Mouse (Mus musculus) liver, embryonic 12.5 days (tissue): ENCODE measurements around the gene Eef1a1. TPM values are rescaled to one million over a fixed set of nuclear protein-coding genes. Genes with fewer than 3 reads are reported as not detected.

ENCODE experiments used
- ATAC-seq: fragments of 200-750 bp; cut with Nextera tagmentation; 2 replicates; pipeline ENCODE4 v1.8.0; 2017; ENCODE audit warnings: moderate number of reproducible peaks, mild to moderate bottlenecking, moderate library complexity
- H3K27ac ChIP-seq: fragments of 300-500 bp; sonication (generic); 2 replicates; pipeline ENCODE4 v1.5.1; 2016; ENCODE audit warnings: mild to moderate bottlenecking
- H3K27me3 ChIP-seq: fragments of 300-500 bp; sonication (generic); replicated peaks from 2 replicates; pipeline ENCODE4 v1.6.1; 2016; ENCODE audit warnings: mild to moderate bottlenecking, moderate library complexity
- H3K36me3 ChIP-seq: fragments of 300-500 bp; sonication (generic); 2 replicates; pipeline ENCODE4 v1.6.1; 2016; ENCODE audit warnings: mild to moderate bottlenecking, moderate library complexity
- H3K4me1 ChIP-seq: fragments of 300-500 bp; sonication (generic); 2 replicates; pipeline ENCODE4 v1.6.1; 2016
- H3K4me2 ChIP-seq: fragments of 300-500 bp; sonication (generic); 2 replicates; pipeline ENCODE4 v1.6.1; 2016; ENCODE audit warnings: mild to moderate bottlenecking, moderate library complexity
- H3K4me3 ChIP-seq: fragments of 300-500 bp; sonication (generic); 2 replicates; pipeline ENCODE4 v1.5.1; 2016; ENCODE audit warnings: mild to moderate bottlenecking, moderate library complexity
- H3K9ac ChIP-seq: fragments of 300-500 bp; sonication (generic); 2 replicates; pipeline ENCODE4 v1.6.1; 2016; ENCODE audit warnings: mild to moderate bottlenecking, moderate library complexity
- H3K9me3 ChIP-seq: fragments of 300-500 bp; sonication (generic); replicated peaks from 2 replicates; pipeline ENCODE4 v1.6.1; 2016; ENCODE audit warnings: mild to moderate bottlenecking, moderate library complexity
- WGBS: fragments of 180-500 bp; shearing (Covaris S2); methylation state at CpG from one replicate; pipeline ENCODE4 v1.1.7; 2016; ENCODE audit not compliant: insufficient replicate concordance; 5-methylcytosine and 5-hydroxymethylcytosine counted together
- polyA plus RNA-seq: library from polyadenylated mRNA; unstranded; fragments of >200 nt; fragmentation: Nextera tagmentation; extraction: Ambion mirVana; gene quantifications from 2 replicates; pipeline ENCODE4 v1.2.1, GENCODE M21; 2016

The Eef1a1 gene
- polyA plus RNA-seq, 1 experiment from 2014 or later, result 2,705 TPM

DNA sequence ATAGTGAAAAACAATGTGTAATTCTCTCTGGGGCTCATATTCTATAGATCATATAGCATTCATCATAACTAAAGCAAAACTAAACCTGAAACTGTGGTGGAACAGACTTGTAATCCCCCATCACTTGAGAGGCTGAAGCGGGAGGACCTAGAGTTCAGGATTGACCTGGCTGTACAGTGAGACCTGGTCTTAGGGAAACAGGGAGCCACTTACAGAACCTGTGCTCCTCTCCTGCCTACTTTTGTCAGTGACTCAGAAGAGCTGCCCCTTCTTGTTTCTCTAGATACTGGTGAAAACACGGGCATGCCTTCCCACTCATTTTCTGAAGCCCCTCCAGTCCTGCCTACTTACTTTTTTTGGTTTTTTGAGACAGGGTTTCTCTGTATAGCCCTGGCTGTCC is 14.7 kb downstream of the Eef1a1 start:
- Histone ChIP-seq H3K4me1 (peaks cover 12% of the 10 kb centered on the region), H3K4me2 (no peak overlapping the region), H3K4me3 (no peak overlapping the region), H3K9me3 (no peaks in the 10 kb centered on the region), H3K36me3 (peaks cover 92% of the 10 kb centered on the region), H3K27me3 (no peaks in the 10 kb centered on the region), H3K27ac (peak overlapping the region; percentile 51; the same call in 1 of the 2 replicates), H3K9ac (no peak overlapping the region)
- no peak for ATAC-seq
- 69% methylated on average over 2 of the region's 2 CpGs for WGBS

DNA sequence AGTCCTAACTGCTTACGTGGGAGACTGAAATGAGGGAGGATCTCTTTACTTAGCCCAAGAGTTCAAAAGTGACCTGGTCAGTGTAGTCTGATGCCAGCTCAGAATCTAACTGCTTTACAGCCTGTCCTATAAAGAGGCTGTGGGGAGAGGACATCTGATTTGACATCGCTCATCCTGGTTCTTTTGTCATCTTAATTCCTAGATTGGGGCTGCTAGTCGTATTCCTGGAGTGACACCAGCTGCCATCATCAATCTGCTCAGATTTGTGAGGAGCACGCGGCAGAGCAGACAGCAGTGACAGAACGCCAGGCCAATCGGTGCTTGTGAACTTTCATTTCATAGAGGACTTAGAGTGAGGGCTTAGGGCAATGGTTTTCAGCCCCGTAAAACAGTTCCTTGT is 15.4 kb downstream of the Eef1a1 start:
- Histone ChIP-seq H3K4me3 (no peak overlapping the region), H3K4me2 (no peak overlapping the region), H3K9me3 (no peaks in the 10 kb centered on the region), H3K27ac (no peak overlapping the region), H3K9ac (no peak overlapping the region), H3K36me3 (peaks cover 92% of the 10 kb centered on the region), H3K4me1 (peaks cover 5% of the 10 kb centered on the region; the same call in 1 of the 2 replicates), H3K27me3 (no peaks in the 10 kb centered on the region)
- no peak for ATAC-seq
- WGBS, result 85% methylated on average over 8 of the region's 8 CpGs

DNA sequence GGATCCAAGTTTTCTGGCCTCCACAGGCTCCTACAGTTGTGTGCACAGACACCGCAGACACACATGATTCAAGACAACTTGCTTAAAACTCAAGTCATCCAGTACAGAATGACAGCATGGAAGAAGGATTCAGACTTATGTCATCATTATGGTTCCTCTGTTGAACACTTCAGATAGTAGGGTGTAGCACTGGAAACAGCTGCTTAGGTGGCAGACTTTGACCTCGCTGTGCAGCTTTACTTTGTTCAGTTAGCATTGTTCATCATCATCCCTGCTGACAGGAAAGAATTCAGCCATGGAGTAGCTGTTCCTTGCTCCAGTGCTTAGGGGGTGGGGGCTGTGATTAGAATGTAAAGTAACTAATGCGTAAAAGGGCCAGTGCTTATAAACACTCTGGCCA is 23.2 kb downstream of the Eef1a1 start:
- Histone ChIP-seq H3K9me3 (no peaks in the 10 kb centered on the region), H3K4me1 (no peaks in the 10 kb centered on the region), H3K4me3 (no peak overlapping the region), H3K9ac (no peak overlapping the region), H3K27me3 (no peaks in the 10 kb centered on the region), H3K27ac (no peak overlapping the region), H3K4me2 (no peak overlapping the region), H3K36me3 (peaks cover 99% of the 10 kb centered on the region)
- no peak for ATAC-seq
- 91% methylated on average over 3 of the region's 3 CpGs for WGBS

DNA sequence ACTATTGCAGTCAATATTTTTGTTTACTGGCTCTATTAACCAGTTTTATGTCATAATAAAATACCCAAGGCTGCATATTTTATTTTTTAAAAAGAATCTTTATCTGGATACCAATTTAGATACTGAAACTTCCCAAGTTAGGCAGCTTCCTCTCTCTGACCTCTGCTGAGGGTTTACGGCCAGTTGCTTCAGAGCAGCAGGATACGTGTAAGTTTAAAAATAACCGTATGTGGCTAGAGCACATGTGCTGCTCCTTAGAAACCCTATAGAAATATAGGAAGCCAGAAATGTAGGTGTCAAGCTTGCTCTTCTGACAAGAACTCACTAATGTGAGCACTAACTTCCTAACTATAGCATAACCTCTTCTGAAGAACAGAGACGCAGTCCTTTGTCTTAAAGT is 25.6 kb downstream of the Eef1a1 start:
- no peak overlapping the region for H3K4me3 ChIP-seq
- H3K4me1 ChIP-seq, result no peaks in the 10 kb centered on the region
- peaks cover 99% of the 10 kb centered on the region for H3K36me3 ChIP-seq
- no peak overlapping the region for H3K27ac ChIP-seq
- WGBS, result 72% methylated on average over 4 of the region's 4 CpGs
- no peaks in the 10 kb centered on the region for H3K9me3 ChIP-seq
- H3K27me3 ChIP-seq, result no peaks in the 10 kb centered on the region
- ATAC-seq, result no peak
- no peak overlapping the region for H3K4me2 ChIP-seq
- no peak overlapping the region for H3K9ac ChIP-seq

DNA sequence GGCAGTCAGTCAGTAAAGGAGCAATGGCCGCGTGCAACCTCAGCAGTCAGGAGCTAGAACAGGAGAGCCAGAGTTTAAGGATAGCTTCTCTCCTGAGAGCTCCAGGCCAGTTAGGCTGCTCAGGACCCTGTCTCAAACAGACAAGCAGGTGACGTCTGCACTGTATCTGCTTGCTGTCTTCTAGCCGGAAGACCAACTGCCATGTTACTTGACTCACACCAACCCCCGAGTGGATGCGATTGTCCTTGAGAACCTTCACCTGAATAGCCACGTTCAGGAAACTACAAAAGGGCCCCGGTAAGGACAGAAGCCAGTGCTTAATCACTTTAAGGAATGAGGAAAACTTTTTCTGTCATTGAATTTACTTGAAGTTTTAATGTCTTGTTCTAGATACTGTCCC is 31.9 kb downstream of the Eef1a1 start:
- no peak overlapping the region for H3K27ac ChIP-seq
- H3K4me2 ChIP-seq, result no peak overlapping the region
- 90% methylated on average over 8 of the region's 8 CpGs for WGBS
- H3K9ac ChIP-seq, result no peak overlapping the region
- ATAC-seq, result no peak
- H3K9me3 ChIP-seq, result no peaks in the 10 kb centered on the region
- H3K27me3 ChIP-seq, result no peaks in the 10 kb centered on the region
- H3K4me3 ChIP-seq, result no peak overlapping the region
- H3K36me3 ChIP-seq, result peaks cover 95% of the 10 kb centered on the region
- peaks cover 14% of the 10 kb centered on the region for H3K4me1 ChIP-seq

DNA sequence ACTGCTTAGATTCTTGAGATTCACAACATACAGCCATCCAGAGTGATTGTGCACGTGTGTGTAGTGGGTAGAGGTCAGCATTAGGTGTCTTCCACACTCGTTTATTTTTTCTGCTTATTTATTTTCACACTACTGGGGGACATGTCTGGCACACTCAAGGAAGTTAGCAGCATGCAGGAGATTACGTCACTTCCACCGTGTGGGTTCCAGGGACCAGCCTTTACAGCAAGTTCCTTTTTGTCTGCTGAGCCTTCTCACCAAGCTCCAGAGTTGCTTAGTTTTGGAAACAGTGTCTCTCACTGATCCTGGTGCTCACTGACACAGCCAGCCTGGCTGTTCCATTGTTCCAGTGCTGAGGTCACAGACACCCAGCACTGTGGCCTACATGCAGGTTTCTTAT is 37.6 kb downstream of the Eef1a1 start:
- Histone ChIP-seq H3K4me3 (no peak overlapping the region), H3K9ac (no peak overlapping the region), H3K4me1 (peaks cover 45% of the 10 kb centered on the region), H3K9me3 (no peaks in the 10 kb centered on the region), H3K27me3 (peaks cover 8% of the 10 kb centered on the region; the same call in 1 of the 2 replicates), H3K4me2 (no peak overlapping the region), H3K36me3 (peaks cover 65% of the 10 kb centered on the region), H3K27ac (no peak overlapping the region)
- ATAC-seq, result no peak
- 50% methylated on average over 4 of the region's 4 CpGs for WGBS

DNA sequence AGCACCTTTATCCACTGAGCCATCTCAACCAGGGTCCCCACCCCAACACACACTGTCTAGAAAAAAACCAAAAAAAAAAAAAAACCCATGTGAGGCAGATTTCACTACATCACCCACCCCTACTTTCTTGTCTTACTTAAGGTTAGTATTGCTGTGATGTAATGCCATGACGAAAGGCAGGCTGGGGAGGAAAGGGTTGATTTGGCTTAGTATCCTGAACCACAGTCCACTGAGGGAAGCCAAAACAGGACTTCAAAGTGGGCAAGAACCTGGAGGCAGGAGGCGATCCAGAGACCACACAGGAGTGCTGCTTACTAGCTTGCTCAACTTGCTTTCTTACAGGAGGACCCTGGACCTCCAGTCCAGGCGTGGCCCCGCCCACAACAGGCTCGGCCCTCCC is 38.5 kb downstream of the Eef1a1 start:
- 72% methylated on average over 5 of the region's 5 CpGs for WGBS
- H3K36me3 ChIP-seq, result peaks cover 57% of the 10 kb centered on the region
- no peak overlapping the region for H3K4me2 ChIP-seq
- H3K4me3 ChIP-seq, result no peak overlapping the region
- ATAC-seq, result no peak
- H3K4me1 ChIP-seq, result peaks cover 45% of the 10 kb centered on the region
- no peak overlapping the region for H3K9ac ChIP-seq
- 0 out of 2 replicates have a peak overlapping the region, but pooled peaks have one; percentile 32 for H3K27ac ChIP-seq
- peaks cover 18% of the 10 kb centered on the region for H3K27me3 ChIP-seq
- H3K9me3 ChIP-seq, result no peaks in the 10 kb centered on the region

DNA sequence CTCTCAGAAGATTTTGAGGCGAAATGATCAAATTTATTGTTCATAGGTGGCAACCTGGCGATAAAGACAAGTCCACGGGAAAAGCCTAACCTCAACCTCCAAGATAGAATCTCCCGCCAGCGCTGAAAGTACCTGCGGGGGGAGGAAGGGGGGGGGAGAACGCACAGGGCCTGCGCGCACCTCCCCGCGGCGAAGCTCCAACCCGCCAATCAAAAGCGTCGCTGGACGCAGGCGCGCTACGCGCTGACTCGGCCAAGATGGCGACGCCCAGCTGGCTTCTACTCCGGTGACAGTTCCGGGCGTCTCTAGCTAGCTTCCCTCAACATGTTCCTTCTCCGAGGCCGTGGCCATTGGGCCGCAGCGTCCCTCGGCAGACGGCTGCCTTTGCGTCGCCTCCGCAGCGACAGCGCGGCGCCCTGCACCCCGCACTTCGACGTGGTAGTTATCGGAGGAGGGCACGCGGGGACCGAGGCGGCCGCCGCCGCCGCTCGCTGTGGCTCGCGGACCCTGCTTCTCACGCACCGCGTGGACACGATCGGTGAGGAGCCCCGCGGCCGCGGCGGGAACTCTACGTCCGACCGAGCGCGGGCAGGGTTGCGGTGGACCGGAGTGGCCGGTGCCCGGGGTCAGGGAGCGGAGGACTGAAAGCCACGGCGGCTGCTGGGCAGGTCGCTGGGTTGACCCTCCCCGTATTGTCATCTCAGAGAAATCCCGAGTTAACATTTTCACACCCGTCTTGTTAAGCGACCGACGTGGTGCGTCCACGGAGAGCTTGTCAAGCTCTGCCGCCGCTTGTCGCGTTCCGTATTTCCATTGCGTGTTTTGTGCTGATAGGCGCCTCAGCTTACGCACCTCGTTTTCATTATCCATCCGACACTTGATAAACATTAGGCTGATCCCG is 40.7 kb downstream of the Eef1a1 start, which contains the start of the genes Mto1 and Gm17324:
Mto1 (plus strand) TSS at position 236 of the 901 bp plus-strand sequence.
Gm17324 (minus strand) TSS at position 814 of the 901 bp plus-strand sequence.
- Histone ChIP-seq H3K9ac (peak within 1 kb of the TSS; percentile 97), H3K4me1 (peaks cover 32% of the 10 kb centered on the region), H3K27ac (peak within 1 kb of the TSS; percentile 91), H3K4me3 (peak within 1 kb of the TSS; percentile 99), H3K27me3 (peaks cover 40% of the 10 kb centered on the region), H3K4me2 (peak within 1 kb of the TSS; percentile 82), H3K36me3 (peaks cover 37% of the 10 kb centered on the region), H3K9me3 (no peaks in the 10 kb centered on the region)
- peak; percentile 89 for ATAC-seq
- WGBS, result under 1% methylated on average over 96 of the region's 96 CpGs

DNA sequence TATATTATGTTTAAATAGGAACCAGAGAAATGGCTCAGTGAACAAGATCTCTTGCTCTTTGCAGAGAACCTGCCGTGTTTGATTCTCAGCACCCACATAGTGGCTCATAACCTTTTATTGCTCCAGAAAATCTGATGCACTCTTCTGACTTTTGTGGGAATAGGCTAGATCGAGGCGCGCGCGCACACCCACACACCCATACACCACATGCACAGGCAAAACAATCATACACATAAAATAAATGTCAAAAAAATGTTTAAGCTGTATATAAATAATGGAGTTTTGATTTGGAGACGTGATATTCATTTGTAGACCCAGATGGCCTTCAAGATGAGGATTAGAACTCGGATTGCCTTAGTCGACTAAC is 41.4 kb downstream of the Eef1a1 start:
- 0 out of 2 replicates have a peak, but pooled peaks have one; percentile 8 for ATAC-seq
- Histone ChIP-seq H3K27ac (no peak overlapping the region; the same call in 1 of the 2 replicates), H3K4me2 (peak overlapping the region; percentile 82), H3K36me3 (peaks cover 31% of the 10 kb centered on the region), H3K27me3 (peaks cover 46% of the 10 kb centered on the region), H3K9me3 (no peaks in the 10 kb centered on the region), H3K4me3 (peak overlapping the region; percentile 99), H3K9ac (peak overlapping the region; percentile 97), H3K4me1 (peaks cover 38% of the 10 kb centered on the region)
- WGBS, result 39% methylated on average over 9 of the region's 9 CpGs

DNA sequence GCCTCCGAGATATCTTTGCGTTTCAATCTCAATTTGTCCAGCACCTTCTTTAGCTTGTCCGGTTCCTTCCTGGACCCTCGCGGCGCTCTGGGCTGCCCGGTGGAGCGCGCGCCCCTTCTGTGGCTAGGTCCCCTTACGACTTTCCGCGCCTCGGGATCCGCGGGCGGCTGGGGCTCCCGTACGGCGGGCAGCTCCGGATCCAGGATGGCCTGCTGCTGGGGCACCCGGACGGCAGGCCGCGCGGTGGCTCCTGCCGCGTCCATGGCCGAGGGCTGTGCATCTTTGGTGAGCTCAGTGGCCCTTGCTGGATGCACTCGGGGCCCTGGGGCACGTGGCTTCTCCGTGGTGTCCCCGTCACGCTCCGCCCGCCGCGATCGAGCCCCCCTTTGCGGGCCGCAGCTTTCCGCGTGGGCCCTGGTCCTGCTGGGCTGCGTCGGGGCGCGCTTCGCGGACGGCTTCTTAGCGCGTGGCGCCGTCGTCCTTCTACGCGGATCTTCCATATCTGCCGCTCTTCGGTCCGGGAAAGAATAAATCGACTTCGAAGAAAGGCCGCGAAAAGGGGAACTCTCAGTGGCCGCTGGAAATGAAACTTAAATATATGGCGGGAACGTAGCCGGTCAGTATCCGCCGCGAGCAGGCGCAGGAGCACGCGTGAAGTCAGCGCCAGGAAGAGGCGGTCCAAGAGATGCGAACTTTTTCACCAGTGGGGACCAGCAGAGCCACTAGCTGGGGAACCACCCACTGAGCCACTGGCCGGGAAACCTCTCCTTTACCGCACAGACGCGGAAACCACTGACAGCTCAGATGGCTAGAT is 46.2 kb downstream of the Eef1a1 start, which contains the start of gene Cgas:
Cgas (minus strand) TSS at position 659 of the 814 bp plus-strand sequence.
- H3K9me3 ChIP-seq, result no peaks in the 10 kb centered on the region
- H3K27ac ChIP-seq, result no peak within 1 kb of the TSS
- H3K4me1 ChIP-seq, result peaks cover 23% of the 10 kb centered on the region
- peak within 1 kb of the TSS; percentile 53 for H3K4me3 ChIP-seq
- H3K4me2 ChIP-seq, result peak within 1 kb of the TSS; percentile 73
- H3K9ac ChIP-seq, result peak within 1 kb of the TSS; percentile 42
- 3% methylated on average over 81 of the region's 81 CpGs for WGBS
- ATAC-seq, result peak; percentile 38
- peaks cover 83% of the 10 kb centered on the region for H3K27me3 ChIP-seq
- H3K36me3 ChIP-seq, result no peaks in the 10 kb centered on the region

DNA sequence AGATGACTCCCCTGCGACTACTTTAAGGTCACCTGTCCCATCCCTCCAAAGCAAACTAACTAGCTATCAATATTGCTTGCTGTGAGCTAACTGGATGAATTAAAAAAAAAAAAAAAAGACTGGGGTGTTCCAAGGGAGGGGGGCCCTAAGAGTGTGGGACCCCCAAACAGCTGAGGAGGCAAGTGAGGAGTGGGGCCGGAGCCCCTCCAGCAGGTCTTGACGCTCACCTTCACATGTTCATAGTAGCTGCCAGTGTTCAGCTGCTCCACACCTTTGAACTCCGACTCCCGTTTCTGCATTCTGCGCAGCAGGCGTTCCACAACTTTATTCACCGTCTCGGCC is 46.7 kb downstream of the Eef1a1 start:
- Histone ChIP-seq H3K27ac (no peak overlapping the region), H3K4me2 (peak overlapping the region; percentile 73), H3K4me3 (peak overlapping the region; percentile 53), H3K4me1 (peaks cover 17% of the 10 kb centered on the region), H3K9ac (peak overlapping the region; percentile 42), H3K27me3 (peaks cover 82% of the 10 kb centered on the region), H3K36me3 (no peaks in the 10 kb centered on the region), H3K9me3 (no peaks in the 10 kb centered on the region)
- peak; percentile 27 for ATAC-seq
- 5% methylated on average over 9 of the region's 9 CpGs for WGBS

DNA sequence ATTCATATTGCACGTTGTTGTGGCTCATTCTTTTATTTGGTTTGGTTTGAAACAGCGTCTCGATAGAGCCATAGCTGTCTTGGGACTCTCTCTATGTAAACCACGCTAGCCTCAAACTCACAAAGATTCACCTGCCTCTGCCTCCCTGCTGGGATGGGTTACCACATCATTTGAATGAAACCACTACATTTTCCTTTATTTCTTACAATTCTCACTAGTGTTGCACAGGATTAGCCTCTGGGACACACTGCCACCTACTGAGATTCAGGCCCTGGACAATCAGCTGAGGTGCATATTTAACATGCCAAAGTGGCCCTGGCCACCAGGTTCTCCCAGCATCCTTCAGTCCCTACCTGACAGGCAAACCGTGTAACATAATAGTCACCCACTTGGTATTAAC is 49.5 kb downstream of the Eef1a1 start:
- Histone ChIP-seq H3K9me3 (no peaks in the 10 kb centered on the region), H3K36me3 (no peaks in the 10 kb centered on the region), H3K27ac (no peak overlapping the region), H3K27me3 (peaks cover 56% of the 10 kb centered on the region), H3K4me1 (peaks cover 16% of the 10 kb centered on the region), H3K9ac (no peak overlapping the region), H3K4me2 (no peak overlapping the region), H3K4me3 (no peak overlapping the region)
- no peak for ATAC-seq
- WGBS, result 59% methylated on average over 5 of the region's 5 CpGs
